Mouse (Mus musculus) limb, embryonic 15.5 days (tissue): ENCODE measurements at regions not wholly inside any gene's neighbourhood (a gene's known extent, or its start where the extent isn't known, plus 50 kb on each side); places are given as distances from the start of the nearest gene placed in this dataset.

ENCODE experiments used
- ATAC-seq: fragments of 200-750 bp; cut with Nextera tagmentation; 2 replicates; pipeline ENCODE4 v1.8.0; 2017; ENCODE audit warnings: low read depth, moderate TSS enrichment; ENCODE audit not compliant: insufficient number of reproducible peaks, low FRiP score, low TSS enrichment
- H3K27ac ChIP-seq: fragments of 300-500 bp; sonication (generic); 2 replicates; pipeline ENCODE4 v1.5.1; 2015; ENCODE audit warnings: moderate library complexity, mild to moderate bottlenecking, inconsistent platforms
- H3K27me3 ChIP-seq: fragments of 300-500 bp; sonication (generic); 2 replicates; pipeline ENCODE4 v1.6.1; 2015; ENCODE audit warnings: inconsistent platforms
- H3K36me3 ChIP-seq: fragments of 300-500 bp; sonication (generic); 2 replicates; pipeline ENCODE4 v1.6.1; 2015; ENCODE audit warnings: inconsistent platforms
- H3K4me1 ChIP-seq: fragments of 300-500 bp; sonication (generic); 2 replicates; pipeline ENCODE4 v1.6.1; 2015; ENCODE audit warnings: inconsistent platforms
- H3K4me2 ChIP-seq: fragments of 300-500 bp; sonication (generic); 2 replicates; pipeline ENCODE4 v1.6.1; 2015; ENCODE audit warnings: mild to moderate bottlenecking, inconsistent platforms
- H3K4me3 ChIP-seq: fragments of 300-500 bp; sonication (generic); 2 replicates; pipeline ENCODE4 v1.5.1; 2015; ENCODE audit warnings: mild to moderate bottlenecking, inconsistent platforms
- H3K9ac ChIP-seq: fragments of 300-500 bp; sonication (generic); 2 replicates; pipeline ENCODE4 v1.6.1; 2015; ENCODE audit warnings: inconsistent platforms
- H3K9me3 ChIP-seq: fragments of 300-500 bp; sonication (generic); 2 replicates; pipeline ENCODE4 v1.6.1; 2016; ENCODE audit warnings: inconsistent platforms
- WGBS: fragments of 180-500 bp; shearing (Covaris S2); methylation state at CpG from one replicate; pipeline ENCODE4 v1.1.7; 2015; 5-methylcytosine and 5-hydroxymethylcytosine counted together

GRCm38 (mm10) chr16:29706996-29707395, 127.9 kb downstream of the Opa1 start:
- H3K27me3 ChIP-seq = no peaks in the 10 kb centered on the region
- no peak overlapping the region for H3K4me3 ChIP-seq
- WGBS = 89% methylated on average over 4 of the region's 4 CpGs
- H3K9ac ChIP-seq = no peak overlapping the region
- H3K36me3 ChIP-seq = no peaks in the 10 kb centered on the region
- H3K27ac ChIP-seq = no peak overlapping the region
- no peak overlapping the region for H3K4me2 ChIP-seq
- 0 out of 2 replicates have a peak, but pooled peaks cover 5% of the 10 kb centered on the region for H3K4me1 ChIP-seq
- H3K9me3 ChIP-seq = no peaks in the 10 kb centered on the region
- ATAC-seq = no peak

DNA sequence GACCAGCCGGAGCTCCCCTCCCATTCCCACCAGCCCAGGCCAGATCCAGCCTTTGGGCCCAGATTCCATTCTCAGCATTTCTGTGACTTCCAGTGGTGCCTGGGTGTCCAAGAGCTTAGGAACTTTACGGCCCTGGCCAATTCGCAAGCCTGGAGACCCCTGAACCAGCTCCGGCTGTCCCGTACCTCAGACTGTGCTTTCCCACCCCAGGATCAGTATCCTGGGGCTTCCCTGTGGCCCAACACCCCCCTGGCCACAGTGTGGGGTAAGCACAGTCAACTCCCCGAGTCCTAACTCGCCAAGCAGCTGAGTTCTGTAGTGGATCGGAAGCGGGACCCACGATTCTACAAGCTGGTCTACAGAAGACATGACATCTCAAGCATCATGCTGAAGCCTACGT, 128.5 kb downstream of the Opa1 start:
- H3K27ac ChIP-seq = no peak overlapping the region
- H3K4me3 ChIP-seq = no peak overlapping the region
- no peak overlapping the region for H3K4me2 ChIP-seq
- no peaks in the 10 kb centered on the region for H3K36me3 ChIP-seq
- ATAC-seq = no peak
- H3K4me1 ChIP-seq = 0 out of 2 replicates have a peak, but pooled peaks cover 9% of the 10 kb centered on the region
- H3K27me3 ChIP-seq = no peaks in the 10 kb centered on the region
- no peak overlapping the region for H3K9ac ChIP-seq
- no peaks in the 10 kb centered on the region for H3K9me3 ChIP-seq
- WGBS = 87% methylated on average over 11 of the region's 11 CpGs

- Histone ChIP-seq H3K4me1 (0 out of 2 replicates have a peak, but pooled peaks cover 11% of the 10 kb centered on the region), H3K27me3 (no peaks in the 10 kb centered on the region), H3K9ac (no peak overlapping the region), H3K36me3 (no peaks in the 10 kb centered on the region), H3K4me3 (no peak overlapping the region), H3K27ac (no peak overlapping the region), H3K4me2 (no peak overlapping the region), H3K9me3 (no peaks in the 10 kb centered on the region)
- 81% methylated on average over 4 of the region's 4 CpGs for WGBS
- ATAC-seq = no peak
Measured at GRCm38 (mm10) chr16:29709072-29709471, 129.9 kb downstream of the Opa1 start.

GRCm38 (mm10) chr16:29711386-29711785, 132.3 kb downstream of the Opa1 start:
- Histone ChIP-seq H3K4me1 (peaks cover 17% of the 10 kb centered on the region), H3K27ac (no peak overlapping the region), H3K9ac (no peak overlapping the region), H3K36me3 (no peaks in the 10 kb centered on the region), H3K9me3 (no peaks in the 10 kb centered on the region), H3K4me3 (no peak overlapping the region), H3K27me3 (no peaks in the 10 kb centered on the region), H3K4me2 (no peak overlapping the region)
- ATAC-seq = no peak

DNA sequence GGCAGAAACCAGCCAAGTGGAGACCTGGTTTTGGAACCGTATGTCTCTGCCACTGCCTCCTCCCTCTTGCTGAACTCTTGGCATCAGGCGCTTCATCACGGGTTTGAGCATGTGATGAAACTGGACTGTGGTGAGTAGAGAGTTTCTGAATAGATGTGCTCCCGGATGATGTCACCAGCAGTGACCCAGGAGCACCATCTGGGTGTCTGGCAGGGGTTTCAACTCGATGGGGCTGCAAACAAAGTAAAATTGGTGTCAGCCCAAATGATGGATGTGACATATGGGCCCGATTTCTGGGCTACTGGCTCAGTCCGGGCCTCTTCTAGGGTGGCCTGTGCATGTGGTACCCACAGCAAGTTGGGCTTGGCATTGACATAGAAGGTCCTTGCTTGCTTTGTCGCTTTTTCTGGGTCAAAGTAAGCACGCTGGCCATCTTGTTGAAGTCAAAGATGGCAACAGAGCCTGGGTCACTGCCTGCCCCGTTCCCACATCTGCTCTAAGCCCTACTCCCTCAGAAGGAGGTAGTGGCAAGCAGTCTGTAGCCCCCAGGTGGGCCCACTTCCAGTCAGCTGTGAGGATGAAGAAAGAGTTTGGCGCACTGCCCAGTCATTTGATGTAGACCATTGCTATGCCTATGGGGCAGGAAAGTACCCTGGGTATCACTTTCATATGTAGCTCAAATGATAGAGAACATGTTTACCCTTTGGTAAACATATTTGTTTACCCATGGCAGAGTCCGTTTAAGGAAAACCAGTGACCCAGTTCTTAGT, 133.0 kb downstream of the Opa1 start:
- peaks cover 17% of the 10 kb centered on the region for H3K4me1 ChIP-seq
- no peak for ATAC-seq
- no peak overlapping the region for H3K27ac ChIP-seq
- no peak overlapping the region for H3K9ac ChIP-seq
- H3K4me3 ChIP-seq = no peak overlapping the region
- H3K36me3 ChIP-seq = no peaks in the 10 kb centered on the region
- H3K27me3 ChIP-seq = no peaks in the 10 kb centered on the region
- H3K9me3 ChIP-seq = no peaks in the 10 kb centered on the region
- 71% methylated on average over 12 of the region's 12 CpGs for WGBS
- no peak overlapping the region for H3K4me2 ChIP-seq

DNA sequence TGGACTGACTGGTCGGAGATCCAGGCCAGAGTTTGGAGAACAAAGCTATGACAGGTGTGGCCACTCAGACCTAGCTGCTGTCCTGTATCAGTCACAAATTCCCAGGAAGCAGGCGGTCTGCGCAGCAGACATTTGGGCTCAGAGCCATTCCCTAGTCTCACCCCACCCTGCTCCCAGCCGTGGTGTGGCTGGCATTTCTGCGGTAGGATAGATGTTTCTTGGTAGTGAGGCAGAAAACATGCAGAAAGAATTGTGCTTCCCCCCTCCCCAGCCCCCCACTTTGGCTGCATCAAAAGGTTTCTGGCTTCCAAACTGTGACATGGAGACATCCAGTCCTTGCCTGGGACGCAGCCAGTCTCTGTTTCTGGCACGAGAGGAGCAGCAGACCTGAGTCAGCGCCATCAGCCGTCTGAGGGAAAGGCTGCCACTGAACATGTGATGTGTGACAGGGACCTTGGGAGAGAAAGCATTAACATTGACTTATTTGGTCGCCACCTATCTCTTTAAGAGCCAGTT, 135.5 kb downstream of the Opa1 start:
- 45% methylated on average over 10 of the region's 10 CpGs for WGBS
- Histone ChIP-seq H3K27me3 (no peaks in the 10 kb centered on the region), H3K36me3 (no peaks in the 10 kb centered on the region), H3K9ac (no peak overlapping the region), H3K4me2 (no peak overlapping the region), H3K4me3 (no peak overlapping the region), H3K4me1 (peaks cover 22% of the 10 kb centered on the region), H3K9me3 (no peaks in the 10 kb centered on the region), H3K27ac (no peak overlapping the region)
- ATAC-seq = peak; percentile 65; the same call in 1 of the 2 replicates

- Histone ChIP-seq H3K9me3 (no peaks in the 10 kb centered on the region), H3K4me3 (no peak overlapping the region), H3K36me3 (no peaks in the 10 kb centered on the region), H3K27ac (no peak overlapping the region), H3K4me2 (no peak overlapping the region), H3K9ac (no peak overlapping the region), H3K27me3 (no peaks in the 10 kb centered on the region; the same call in 1 of the 2 replicates), H3K4me1 (peaks cover 20% of the 10 kb centered on the region)
- WGBS = 22% methylated on average over 10 of the region's 10 CpGs
- ATAC-seq = no peak
Measured at GRCm38 (mm10) chr16:29718965-29719364, 139.8 kb downstream of the Opa1 start.

DNA sequence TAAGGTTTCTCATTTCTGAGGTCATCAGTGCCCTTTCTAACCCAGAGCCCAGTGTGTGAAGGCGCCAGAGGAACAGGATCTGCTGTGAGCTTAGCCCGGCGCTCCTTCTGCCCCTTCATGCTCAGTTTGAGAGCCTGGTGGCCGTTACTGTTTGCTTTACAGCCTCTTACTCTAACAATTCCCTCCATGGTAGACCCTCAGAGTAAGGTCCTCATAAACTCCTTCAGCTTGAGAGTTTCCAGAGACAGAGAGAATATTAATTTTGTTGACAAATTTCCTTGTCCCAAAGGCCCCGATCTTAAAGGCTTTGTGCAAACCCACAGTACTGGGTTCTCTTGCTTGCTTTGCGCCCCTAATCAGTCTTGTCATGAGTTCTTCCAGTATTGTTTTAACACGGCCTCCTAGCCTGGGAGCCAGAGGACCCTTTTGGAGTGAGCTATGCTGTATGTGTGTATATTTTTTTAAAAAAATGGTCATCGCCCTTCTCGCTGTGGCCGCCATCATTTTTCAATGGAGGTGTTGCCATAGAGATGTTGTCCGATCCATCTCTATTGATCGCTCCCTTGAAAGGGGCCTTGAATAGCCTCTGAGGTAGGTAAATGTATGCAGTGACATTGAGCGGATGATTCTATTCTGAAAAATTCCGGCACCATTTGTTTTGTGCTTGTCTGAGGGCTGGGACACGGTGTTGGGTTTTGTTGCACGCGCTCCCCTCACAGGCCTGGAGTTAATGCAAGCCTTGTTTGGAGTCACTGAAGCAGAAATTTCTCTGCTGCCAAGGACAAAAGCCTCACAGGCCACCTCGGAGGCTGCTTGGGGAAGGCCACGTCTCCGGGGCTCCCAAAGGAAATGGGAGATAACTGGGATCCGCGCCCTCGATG, 140.7 kb downstream of the Opa1 start:
- 79% methylated on average over 23 of the region's 23 CpGs for WGBS
- ATAC-seq = no peak
- Histone ChIP-seq H3K9ac (no peak overlapping the region), H3K36me3 (no peaks in the 10 kb centered on the region), H3K27me3 (no peaks in the 10 kb centered on the region; the same call in 1 of the 2 replicates), H3K27ac (no peak overlapping the region), H3K4me3 (no peak overlapping the region), H3K4me2 (no peak overlapping the region), H3K4me1 (peaks cover 14% of the 10 kb centered on the region), H3K9me3 (no peaks in the 10 kb centered on the region)

GRCm38 (mm10) chr16:29725153-29725552, 146.0 kb downstream of the Opa1 start:
- peaks cover 9% of the 10 kb centered on the region for H3K27me3 ChIP-seq
- no peak overlapping the region for H3K4me3 ChIP-seq
- H3K36me3 ChIP-seq = no peaks in the 10 kb centered on the region
- H3K27ac ChIP-seq = no peak overlapping the region
- H3K4me2 ChIP-seq = no peak overlapping the region
- peaks cover 31% of the 10 kb centered on the region for H3K4me1 ChIP-seq
- no peak overlapping the region for H3K9ac ChIP-seq
- WGBS = 46% methylated on average over 5 of the region's 5 CpGs
- no peaks in the 10 kb centered on the region for H3K9me3 ChIP-seq
- no peak for ATAC-seq

DNA sequence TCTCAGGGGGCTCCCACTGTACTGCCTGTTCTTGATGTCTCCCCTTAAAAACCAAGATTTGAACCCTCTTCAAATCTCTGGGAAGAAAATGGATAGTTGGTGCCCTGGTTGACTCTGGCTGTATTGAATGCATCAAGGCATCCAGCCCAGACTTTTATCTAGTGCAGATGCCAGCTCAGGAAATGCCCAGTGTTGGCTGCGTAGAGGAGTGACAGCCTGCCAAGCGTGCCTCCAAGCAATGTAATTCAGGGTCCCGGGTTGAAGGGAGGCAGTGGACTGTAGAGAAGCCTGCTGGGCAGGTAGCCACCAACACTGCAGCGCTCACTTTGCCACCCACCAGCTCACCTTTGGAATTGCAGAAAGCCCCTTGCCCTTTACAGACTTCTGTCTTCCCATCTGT, 146.4 kb downstream of the Opa1 start:
- H3K4me2 ChIP-seq = no peak overlapping the region
- no peak overlapping the region for H3K9ac ChIP-seq
- H3K36me3 ChIP-seq = no peaks in the 10 kb centered on the region
- WGBS = 67% methylated on average over 4 of the region's 4 CpGs
- no peak overlapping the region for H3K27ac ChIP-seq
- peaks cover 29% of the 10 kb centered on the region for H3K4me1 ChIP-seq
- peaks cover 11% of the 10 kb centered on the region for H3K27me3 ChIP-seq
- no peak for ATAC-seq
- H3K9me3 ChIP-seq = no peaks in the 10 kb centered on the region
- no peak overlapping the region for H3K4me3 ChIP-seq

DNA sequence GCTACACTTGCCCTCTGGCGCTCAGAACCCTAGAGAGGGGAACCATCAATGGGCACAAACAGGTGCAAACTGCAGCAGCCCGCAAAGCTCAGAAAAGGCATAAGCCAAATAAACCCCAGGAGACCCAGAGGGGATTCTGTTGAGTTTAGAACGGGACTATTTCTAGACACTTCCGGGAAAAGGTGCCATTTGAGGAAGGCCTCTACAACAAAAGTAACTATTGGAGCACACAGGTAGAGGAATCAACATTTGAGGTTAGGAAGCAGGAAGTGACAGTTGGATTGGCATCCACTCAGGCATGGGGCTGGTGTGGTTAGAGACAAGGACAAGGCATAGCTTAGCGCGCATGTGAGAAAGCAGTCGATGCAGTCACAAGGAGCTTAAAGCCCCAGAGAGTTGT, 148.3 kb downstream of the Opa1 start:
- 79% methylated on average over 7 of the region's 7 CpGs for WGBS
- Histone ChIP-seq H3K36me3 (no peaks in the 10 kb centered on the region), H3K4me1 (peaks cover 26% of the 10 kb centered on the region), H3K4me2 (no peak overlapping the region), H3K27me3 (peaks cover 17% of the 10 kb centered on the region), H3K9me3 (no peaks in the 10 kb centered on the region), H3K27ac (no peak overlapping the region), H3K9ac (no peak overlapping the region), H3K4me3 (no peak overlapping the region)
- no peak for ATAC-seq
